Mouse (Mus musculus): ENCODE results near the gene A630089N07Rik. TPM values are rescaled to one million over a fixed set of nuclear protein-coding genes. Genes with fewer than 3 reads are reported as not detected.
"Not testable (repeated sequence)": the region's sequence is repeated elsewhere in the genome, so short reads cannot be mapped to it uniquely, and the experiment has no call there.

The A630089N07Rik gene
- 35.3 and 45.7 TPM in 2 replicates for polyA plus RNA-seq (2014; fragmentation: Nextera tagmentation; extraction: Ambion mirVana)

DNA sequence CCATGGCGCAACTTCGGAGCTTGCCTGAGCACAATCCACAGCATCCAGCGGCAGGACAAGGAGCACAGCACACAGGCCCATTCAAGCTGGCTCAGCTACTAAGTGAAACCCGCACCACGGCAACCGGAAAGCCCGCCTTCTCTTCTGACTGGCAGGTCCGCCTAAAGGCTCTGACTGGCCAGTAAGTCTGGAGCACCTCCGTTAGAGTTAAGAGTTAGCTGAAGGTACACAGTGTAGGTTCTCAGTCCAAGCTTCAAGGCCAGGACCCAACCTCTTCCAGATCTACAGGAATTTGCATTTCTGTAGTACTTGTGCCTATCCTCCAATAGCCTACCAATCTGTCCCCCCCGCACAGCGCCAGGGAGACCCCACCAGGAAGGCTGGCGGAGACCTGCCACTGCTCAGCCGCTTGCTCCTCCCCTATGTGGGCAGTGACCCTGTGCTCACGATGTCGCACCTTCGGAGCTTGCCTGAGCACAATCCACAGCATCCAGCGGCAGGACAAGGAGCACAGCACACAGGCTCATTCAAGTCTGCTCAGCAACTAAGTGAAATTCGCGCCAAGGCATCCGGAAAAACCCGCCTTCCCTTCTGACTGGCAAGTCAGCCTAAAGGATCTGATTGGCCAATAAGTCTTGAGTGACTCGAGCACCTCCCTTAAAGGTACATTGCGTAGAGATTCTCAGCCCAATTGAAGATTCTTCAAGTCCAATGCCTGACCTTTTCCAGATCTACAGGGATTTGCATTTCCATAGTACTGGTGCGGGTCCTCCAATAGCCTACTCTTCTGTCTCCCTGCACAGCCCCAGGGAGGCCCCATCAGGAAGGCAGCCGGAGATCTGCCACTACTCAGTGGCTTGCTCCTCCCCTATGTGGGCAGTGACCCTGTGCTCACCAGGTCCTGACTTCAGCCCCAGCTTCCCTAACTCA is at the start of gene A630089N07Rik:
A630089N07Rik (minus strand) TSS at position 562 of the 930 bp plus-strand sequence.
- Histone ChIP-seq H3K27ac (ENCODE audit: low read depth, low read length) (peak within 1 kb of the TSS; percentile 62), H3K4me2 (ENCODE audit: low read depth, low read length, severe bottlenecking) (peak within 1 kb of the TSS; percentile 55), H3K9ac (ENCODE audit: low read length) (peak within 1 kb of the TSS; percentile 52), H3K4me3 (ENCODE audit: low read depth, low read length) (peak within 1 kb of the TSS; percentile 49)
- H3K9me3 ChIP-seq (ENCODE audit: control insufficient read depth, low read length); H3K4me1 ChIP-seq (replicated peaks; ENCODE audit: control insufficient read depth, insufficient read depth, low read length); H3K27me3 ChIP-seq (ENCODE audit: control insufficient read depth, insufficient read depth, low read length); H3K36me3 ChIP-seq (ENCODE audit: control insufficient read depth, insufficient read depth, low read length): not testable (repeated sequence)
- ATAC-seq (replicated peaks; ENCODE audit: low FRiP score) (peak; percentile 98), DNase-seq (ENCODE audit: low spot score) (peak; percentile 90)
- WGBS, result under 1% methylated on average over 25 of the region's 25 CpGs

GRCm38 (mm10) chr16:98107109-98107508 is 24.9 kb upstream of the A630089N07Rik start:
- no peaks in the 10 kb centered on the region for H3K4me1 ChIP-seq (replicated peaks; ENCODE audit: control insufficient read depth, insufficient read depth, low read length)
- 0 out of 2 replicates have a peak overlapping the region, but pooled peaks have one; percentile 5 for H3K4me2 ChIP-seq (ENCODE audit: low read depth, low read length, severe bottlenecking)
- H3K27ac ChIP-seq (ENCODE audit: low read depth, low read length), result no peak overlapping the region
- H3K27me3 ChIP-seq (ENCODE audit: control insufficient read depth, insufficient read depth, low read length), result no peaks in the 10 kb centered on the region
- H3K4me3 ChIP-seq (ENCODE audit: low read depth, low read length), result no peak overlapping the region
- H3K9ac ChIP-seq (ENCODE audit: low read length), result no peak overlapping the region
- no peak for ATAC-seq (replicated peaks; ENCODE audit: low FRiP score)
- no peaks in the 10 kb centered on the region for H3K9me3 ChIP-seq (ENCODE audit: control insufficient read depth, low read length)
- WGBS, result 95% methylated on average over 11 of the region's 11 CpGs
- H3K36me3 ChIP-seq (ENCODE audit: control insufficient read depth, insufficient read depth, low read length), result no peaks in the 10 kb centered on the region
- DNase-seq (ENCODE audit: low spot score), result peak; percentile 52

DNA sequence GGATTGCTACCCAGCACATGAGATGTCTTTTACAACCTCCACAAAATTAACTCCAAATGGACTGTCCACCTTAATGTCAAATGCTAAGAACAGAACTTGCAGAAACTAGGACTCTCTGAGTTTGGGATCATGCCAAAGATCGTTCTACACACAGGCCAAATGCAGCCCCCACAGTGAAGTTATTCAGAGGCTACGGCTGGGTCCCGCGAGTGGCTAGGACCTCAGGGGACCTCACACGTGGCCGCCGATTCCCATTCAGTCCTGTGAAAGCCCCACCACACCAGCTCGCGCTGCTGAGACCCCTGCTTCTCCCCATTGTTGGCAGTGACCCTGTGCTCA is 731 bp downstream of the A630089N07Rik start:
- H3K36me3 ChIP-seq (ENCODE audit: control insufficient read depth, insufficient read depth, low read length); H3K9me3 ChIP-seq (ENCODE audit: control insufficient read depth, low read length); DNase-seq (ENCODE audit: low spot score); ATAC-seq (replicated peaks; ENCODE audit: low FRiP score); H3K27me3 ChIP-seq (ENCODE audit: control insufficient read depth, insufficient read depth, low read length); H3K4me1 ChIP-seq (replicated peaks; ENCODE audit: control insufficient read depth, insufficient read depth, low read length): not testable (repeated sequence)
- Histone ChIP-seq H3K27ac (ENCODE audit: low read depth, low read length) (peak overlapping the region; percentile 37; the same call in 1 of the 2 replicates), H3K9ac (ENCODE audit: low read length) (peak overlapping the region; percentile 52), H3K4me3 (ENCODE audit: low read depth, low read length) (peak overlapping the region; percentile 49), H3K4me2 (ENCODE audit: low read depth, low read length, severe bottlenecking) (peak overlapping the region; percentile 55)
- 1% methylated on average over 9 of the region's 9 CpGs for WGBS

GRCm38 (mm10) chr16:98081140-98081539 is 1.1 kb downstream of the A630089N07Rik start:
- H3K9me3 ChIP-seq (ENCODE audit: control insufficient read depth, low read length); H3K27me3 ChIP-seq (ENCODE audit: control insufficient read depth, insufficient read depth, low read length); DNase-seq (ENCODE audit: low spot score); H3K36me3 ChIP-seq (ENCODE audit: control insufficient read depth, insufficient read depth, low read length); H3K4me1 ChIP-seq (replicated peaks; ENCODE audit: control insufficient read depth, insufficient read depth, low read length); ATAC-seq (replicated peaks; ENCODE audit: low FRiP score): not testable (repeated sequence)
- Histone ChIP-seq H3K9ac (ENCODE audit: low read length) (peak overlapping the region; percentile 52), H3K4me3 (ENCODE audit: low read depth, low read length) (peak overlapping the region; percentile 49), H3K27ac (ENCODE audit: low read depth, low read length) (peak overlapping the region; percentile 37; the same call in 1 of the 2 replicates), H3K4me2 (ENCODE audit: low read depth, low read length, severe bottlenecking) (peak overlapping the region; percentile 55; the same call in 1 of the 2 replicates)
- 86% methylated on average over 1 of the region's 1 CpGs for WGBS

DNA sequence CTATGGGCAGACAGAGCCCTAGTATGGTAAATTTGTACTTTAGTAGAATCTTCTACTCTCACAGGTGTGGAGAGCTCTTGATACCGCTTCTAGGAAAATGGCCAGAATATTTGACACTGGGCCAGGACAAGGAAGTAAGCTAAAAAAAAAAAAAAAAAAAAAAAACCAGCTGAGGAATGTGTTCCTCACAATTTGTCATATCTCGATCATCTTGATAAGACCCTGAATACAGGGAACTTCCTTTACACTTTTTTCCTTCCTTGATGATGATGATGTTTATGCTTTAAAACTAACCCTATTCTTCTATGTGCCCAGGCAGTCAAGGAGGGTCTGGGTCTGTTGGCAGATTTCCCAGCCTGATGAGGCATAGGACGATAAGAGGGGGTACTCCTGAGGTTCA is 2.9 kb downstream of the A630089N07Rik start:
- not testable (repeated sequence) for H3K9ac ChIP-seq (ENCODE audit: low read length); H3K9me3 ChIP-seq (ENCODE audit: control insufficient read depth, low read length); DNase-seq (ENCODE audit: low spot score); H3K4me2 ChIP-seq (ENCODE audit: low read depth, low read length, severe bottlenecking); ATAC-seq (replicated peaks; ENCODE audit: low FRiP score); H3K36me3 ChIP-seq (ENCODE audit: control insufficient read depth, insufficient read depth, low read length); H3K27ac ChIP-seq (ENCODE audit: low read depth, low read length); H3K4me3 ChIP-seq (ENCODE audit: low read depth, low read length); H3K27me3 ChIP-seq (ENCODE audit: control insufficient read depth, insufficient read depth, low read length); H3K4me1 ChIP-seq (replicated peaks; ENCODE audit: control insufficient read depth, insufficient read depth, low read length)
- whole genome bisulfite sequencing, result 95% methylated on average over 3 of the region's 3 CpGs

DNA sequence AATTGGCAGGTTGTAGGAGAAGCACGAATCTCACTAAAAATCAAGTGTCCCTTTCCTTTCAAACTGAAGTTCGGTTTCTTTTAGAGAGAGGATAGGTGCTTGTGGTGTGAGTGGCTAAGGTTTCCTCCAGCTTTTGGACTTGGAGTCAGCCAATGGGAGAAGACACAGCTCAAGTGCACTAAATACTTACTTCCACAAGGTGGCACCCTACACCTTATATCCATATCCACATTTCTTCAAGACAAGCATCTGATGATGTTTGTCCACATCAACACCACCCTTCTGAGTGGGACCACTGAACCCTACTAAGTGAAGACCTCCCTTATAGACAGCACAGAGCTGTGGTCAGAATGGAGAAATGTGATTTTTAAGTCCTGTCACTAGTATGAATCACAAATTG is 40.6 kb downstream of the A630089N07Rik start:
- no peak overlapping the region for H3K27ac ChIP-seq (ENCODE audit: low read depth, low read length)
- DNase-seq (ENCODE audit: low spot score) (no peak), ATAC-seq (replicated peaks; ENCODE audit: low FRiP score) (no peak)
- H3K4me1 ChIP-seq (replicated peaks; ENCODE audit: control insufficient read depth, insufficient read depth, low read length), result no peaks in the 10 kb centered on the region
- peaks cover 4% of the 10 kb centered on the region; the same call in 1 of the 2 replicates for H3K9me3 ChIP-seq (ENCODE audit: control insufficient read depth, low read length)
- H3K4me3 ChIP-seq (ENCODE audit: low read depth, low read length), result no peak overlapping the region
- 72% methylated on average over 2 of the region's 2 CpGs for WGBS
- no peak overlapping the region for H3K4me2 ChIP-seq (ENCODE audit: low read depth, low read length, severe bottlenecking)
- no peaks in the 10 kb centered on the region for H3K27me3 ChIP-seq (ENCODE audit: control insufficient read depth, insufficient read depth, low read length)
- H3K9ac ChIP-seq (ENCODE audit: low read length), result no peak overlapping the region
- no peaks in the 10 kb centered on the region; the same call in 1 of the 2 replicates for H3K36me3 ChIP-seq (ENCODE audit: control insufficient read depth, insufficient read depth, low read length)

GRCm38 (mm10) chr16:98034971-98035370 is 47.3 kb downstream of the A630089N07Rik start:
- not testable (repeated sequence) for H3K9me3 ChIP-seq (ENCODE audit: control insufficient read depth, low read length); H3K9ac ChIP-seq (ENCODE audit: low read length); H3K36me3 ChIP-seq (ENCODE audit: control insufficient read depth, insufficient read depth, low read length); H3K27me3 ChIP-seq (ENCODE audit: control insufficient read depth, insufficient read depth, low read length); DNase-seq (ENCODE audit: low spot score); H3K4me2 ChIP-seq (ENCODE audit: low read depth, low read length, severe bottlenecking); H3K4me1 ChIP-seq (replicated peaks; ENCODE audit: control insufficient read depth, insufficient read depth, low read length); H3K27ac ChIP-seq (ENCODE audit: low read depth, low read length); H3K4me3 ChIP-seq (ENCODE audit: low read depth, low read length); ATAC-seq (replicated peaks; ENCODE audit: low FRiP score)
- 93% methylated on average over 2 of the region's 2 CpGs for WGBS

DNA sequence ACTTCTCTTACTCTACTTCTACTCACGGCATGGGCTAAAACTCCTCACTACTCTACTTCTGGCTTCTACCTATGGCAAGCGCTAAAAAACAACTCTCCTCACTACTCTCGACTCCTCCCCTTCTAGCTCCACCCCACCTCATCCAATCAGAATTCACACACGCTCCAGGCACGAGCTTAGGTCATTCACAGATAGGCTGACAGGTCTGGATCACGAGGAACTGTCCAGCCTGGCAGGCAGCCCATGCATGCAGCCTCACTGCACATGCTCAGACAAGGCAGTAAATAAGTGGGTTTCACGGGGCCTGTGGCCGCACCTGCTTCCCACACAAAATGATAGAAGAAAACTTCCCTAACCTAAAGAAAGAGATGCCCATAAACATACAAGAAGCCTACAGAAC is 56.1 kb downstream of the A630089N07Rik start:
- H3K36me3 ChIP-seq (ENCODE audit: control insufficient read depth, insufficient read depth, low read length); H3K27ac ChIP-seq (ENCODE audit: low read depth, low read length); DNase-seq (ENCODE audit: low spot score); H3K9ac ChIP-seq (ENCODE audit: low read length); ATAC-seq (replicated peaks; ENCODE audit: low FRiP score); H3K9me3 ChIP-seq (ENCODE audit: control insufficient read depth, low read length); H3K27me3 ChIP-seq (ENCODE audit: control insufficient read depth, insufficient read depth, low read length); H3K4me2 ChIP-seq (ENCODE audit: low read depth, low read length, severe bottlenecking); H3K4me1 ChIP-seq (replicated peaks; ENCODE audit: control insufficient read depth, insufficient read depth, low read length); H3K4me3 ChIP-seq (ENCODE audit: low read depth, low read length): not testable (repeated sequence)
- 85% methylated on average over 8 of the region's 8 CpGs for WGBS

Data from forebrain, embryonic 11.5 days (tissue).